Mouse (Mus musculus) T-cell, adult 66 days (primary cell): ENCODE results near the gene Serpina1b. TPM values are rescaled to one million over a fixed set of nuclear protein-coding genes. Genes with fewer than 3 reads are reported as not detected.

Source experiments
- total RNA-seq, 2 experiments: library from RNA; stranded (reverse); gene quantifications; 3 replicates in 1 of 2; 4 replicates in 1 of 2; pipeline ENCODE4 v1.2.4; 2023

The Serpina1b gene
- total RNA-seq: not detected

GRCm38 (mm10) chr12:103830273-103830672, at the start of gene Serpina1b:
Serpina1b (minus strand) TSS chr12:103830373.

GRCm38 (mm10) chr12:103863101-103863974, 33.2 kb upstream of the Serpina1b start, which contains the start of gene Serpina1a:
Serpina1a (minus strand) TSS chr12:103863562.

GRCm38 (mm10) chr12:103773246-103773851, 56.8 kb downstream of the Serpina1b start, which contains the start of gene Serpina1d:
Serpina1d (minus strand) TSS chr12:103773592.

GRCm38 (mm10) chr12:103695429-103695828, 134.7 kb downstream of the Serpina1b start, which contains the start of gene Serpina1f:
Serpina1f (minus strand) TSS chr12:103695529.

Other genes starting within 250 kb of the Serpina1b start
- not detected for gene Serpina10, start 198.9 kb downstream of the Serpina1b start, total RNA-seq
- not detected for gene Serpina6, start 173.2 kb downstream of the Serpina1b start, total RNA-seq
- gene Serpina16, start 154.2 kb downstream of the Serpina1b start, total RNA-seq: not detected
- gene Serpina1f, start 134.8 kb downstream of the Serpina1b start, total RNA-seq: not detected
- not detected for gene Serpina1d, start 56.8 kb downstream of the Serpina1b start, total RNA-seq
- not detected for gene Serpina1a, start 33.2 kb upstream of the Serpina1b start, total RNA-seq
- gene Serpina1c, start 74.5 kb upstream of the Serpina1b start, total RNA-seq: not detected
- gene Serpina1e, start 128.6 kb upstream of the Serpina1b start, total RNA-seq: not detected
- gene Serpina11, start 159.6 kb upstream of the Serpina1b start, total RNA-seq: not detected
- under 1 TPM in 1 of 2 experiments, not detected in 1; 0.89 TPM for gene Serpina9, start 183.4 kb upstream of the Serpina1b start, total RNA-seq
- gene Serpina12, start 214.1 kb upstream of the Serpina1b start, total RNA-seq: not detected